Mouse (Mus musculus): ENCODE results near the gene Tgfb3. TPM values are rescaled to one million over a fixed set of nuclear protein-coding genes. Genes with fewer than 3 reads are reported as not detected.

Gene Tgfb3
- polyA plus RNA-seq, 1 experiment from 2014 or later = 8.5 TPM

Other genes with a start within 250 kb of the Tgfb3 start
- gene Ift43, start 3.5 kb upstream of the Tgfb3 start, polyA plus RNA-seq (2016; fragmentation: Nextera tagmentation; extraction: Ambion mirVana) = 91.9 and 94.3 TPM in 2 replicates
- 21.8 and 24.3 TPM in 2 replicates for gene Gpatch2l, start 162.8 kb upstream of the Tgfb3 start, polyA plus RNA-seq (2016; fragmentation: Nextera tagmentation; extraction: Ambion mirVana)

Data from forebrain, embryonic 12.5 days (tissue).